Mouse (Mus musculus): ENCODE data around the gene Olfr370. TPM values are rescaled to one million over a fixed set of nuclear protein-coding genes. Genes with fewer than 3 reads are reported as not detected.
"Not testable (repeated sequence)": the region's sequence is repeated elsewhere in the genome, so short reads cannot be mapped to it uniquely, and the experiment has no call there.

Gene Olfr370
- polyA plus RNA-seq (2016; fragmentation: Nextera tagmentation; extraction: Ambion mirVana) = not detected in 2 replicates

DNA sequence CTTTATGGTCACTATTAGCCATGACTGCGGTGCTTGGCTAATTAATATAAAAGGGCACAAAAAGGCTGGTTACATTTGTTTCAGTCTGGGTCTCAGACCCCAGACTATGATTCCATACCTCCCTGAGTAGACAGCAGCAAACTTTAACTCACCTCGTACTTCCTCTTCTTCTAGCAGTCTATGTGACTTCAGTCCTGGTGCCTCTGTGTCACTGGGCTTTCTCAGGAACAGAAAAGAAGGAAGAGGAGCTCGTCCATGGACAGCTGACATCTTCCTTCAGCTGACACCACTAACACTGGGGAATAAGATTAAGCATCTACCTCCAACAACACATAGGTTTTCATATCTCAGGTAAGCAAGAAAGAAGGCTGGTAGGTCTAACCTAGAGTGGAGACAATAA lies at the start of gene Olfr370:
Gene Olfr370 (plus strand): TSS at position 45 of the 400 bp plus-strand sequence.
- no peaks in the 10 kb centered on the region for H3K36me3 ChIP-seq
- ATAC-seq (ENCODE audit: low FRiP score, low read depth) = no peak
- no peak within 1 kb of the TSS for H3K4me3 ChIP-seq
- no peak within 1 kb of the TSS for H3K9ac ChIP-seq (replicated peaks)
- no peak within 1 kb of the TSS for H3K27ac ChIP-seq (replicated peaks)
- no peaks in the 10 kb centered on the region for H3K4me1 ChIP-seq
- WGBS = 76% methylated on average over 3 of the region's 3 CpGs
- H3K9me3 ChIP-seq = no peaks in the 10 kb centered on the region
- H3K27me3 ChIP-seq = no peaks in the 10 kb centered on the region
- no peak within 1 kb of the TSS for H3K4me2 ChIP-seq (replicated peaks)

DNA sequence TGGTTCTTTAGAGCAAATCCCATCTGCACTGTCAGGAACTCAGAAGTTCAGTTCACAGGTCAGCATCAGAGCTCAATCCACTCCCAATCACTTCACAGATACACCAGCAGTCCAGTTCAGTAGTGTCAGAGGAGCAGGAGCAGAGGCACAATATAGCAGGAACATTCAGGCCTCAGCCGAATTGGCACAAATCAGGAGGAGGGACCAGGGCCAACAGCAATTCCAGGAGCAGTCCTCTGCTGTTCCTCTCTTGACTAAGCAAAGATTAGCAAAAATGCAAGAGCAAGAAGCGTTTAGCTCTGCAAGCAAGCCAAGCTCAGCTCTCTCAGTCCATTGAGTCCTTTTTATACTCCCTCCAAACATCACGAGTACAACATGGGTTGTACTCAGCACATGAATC lies 23.9 kb upstream of the Olfr370 start:
- Histone ChIP-seq H3K27me3 (no peaks in the 10 kb centered on the region), H3K4me2 (replicated peaks) (no peak overlapping the region), H3K4me3 (no peak overlapping the region), H3K27ac (replicated peaks) (no peak overlapping the region), H3K36me3 (no peaks in the 10 kb centered on the region), H3K4me1 (no peaks in the 10 kb centered on the region), H3K9me3 (peaks cover 6% of the 10 kb centered on the region; the same call in 1 of the 2 replicates), H3K9ac (replicated peaks) (no peak overlapping the region)
- no peak for ATAC-seq (ENCODE audit: low FRiP score, low read depth)
- 87% methylated on average over 3 of the region's 3 CpGs for WGBS

DNA sequence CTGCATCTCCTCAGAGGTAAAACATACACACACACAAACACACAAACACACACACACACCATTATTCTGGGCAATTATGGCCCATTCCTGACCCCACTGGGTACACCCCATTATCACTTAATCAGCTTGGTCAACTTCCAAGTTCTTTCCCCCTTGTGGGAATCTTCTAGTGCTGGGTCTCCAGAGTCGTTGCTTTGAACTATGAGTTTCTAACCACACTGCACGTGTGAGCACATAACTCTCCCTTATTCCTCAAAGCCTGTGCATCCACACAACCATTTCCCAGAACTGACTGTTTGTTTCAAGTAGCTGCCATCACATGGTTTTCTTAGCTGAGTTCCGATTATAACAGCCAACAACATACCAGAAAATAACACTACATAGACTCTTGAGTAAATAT lies 15.1 kb upstream of the Olfr370 start:
- H3K4me3 ChIP-seq = no peak overlapping the region
- no peaks in the 10 kb centered on the region for H3K36me3 ChIP-seq
- H3K4me1 ChIP-seq = no peaks in the 10 kb centered on the region
- H3K27ac ChIP-seq (replicated peaks) = no peak overlapping the region
- H3K9ac ChIP-seq (replicated peaks) = no peak overlapping the region
- no peaks in the 10 kb centered on the region for H3K27me3 ChIP-seq
- ATAC-seq (ENCODE audit: low FRiP score, low read depth) = no peak
- H3K4me2 ChIP-seq (replicated peaks) = no peak overlapping the region
- H3K9me3 ChIP-seq = no peaks in the 10 kb centered on the region
- 73% methylated on average over 3 of the region's 3 CpGs for WGBS

DNA sequence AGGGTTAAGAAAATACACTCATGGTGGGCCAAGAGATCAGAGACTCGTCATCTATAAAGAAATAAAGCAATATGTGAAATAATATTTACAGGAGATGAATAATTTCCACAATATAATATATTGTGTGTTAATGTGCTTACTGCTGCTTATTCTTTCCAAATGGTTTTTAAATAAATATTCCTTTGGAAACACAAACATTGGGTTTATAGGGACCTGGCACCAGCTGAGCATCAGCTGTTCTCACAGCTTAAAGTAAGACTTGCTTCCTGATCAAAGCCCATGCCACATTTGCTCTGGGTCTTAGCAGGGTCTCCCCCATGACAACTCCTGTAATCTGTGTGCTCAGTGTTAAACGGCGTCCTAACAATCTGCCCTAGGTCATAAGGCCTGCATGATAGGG lies 14.7 kb upstream of the Olfr370 start:
- WGBS = 74% methylated on average over 3 of the region's 3 CpGs
- ATAC-seq (ENCODE audit: low FRiP score, low read depth); H3K27me3 ChIP-seq: not testable (repeated sequence)

DNA sequence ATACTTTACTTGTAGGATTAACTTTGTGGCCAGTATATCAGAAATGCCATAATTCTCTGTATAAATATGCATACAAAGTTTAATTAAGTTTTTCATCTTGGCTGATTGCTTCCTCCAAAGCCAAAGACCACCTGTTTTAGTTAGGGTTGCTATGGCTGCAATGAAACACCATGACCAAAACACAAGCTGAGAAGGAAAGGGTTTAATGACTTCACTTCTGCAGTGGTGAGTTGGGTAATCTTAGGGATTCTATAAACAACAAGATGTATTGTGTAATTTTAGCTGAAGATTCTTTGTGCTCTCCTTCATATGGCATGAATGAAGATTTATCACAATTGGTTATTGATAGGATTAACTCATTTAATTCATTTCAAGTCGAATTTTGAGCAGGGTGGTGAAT lies 14.3 kb upstream of the Olfr370 start:
- H3K9me3 ChIP-seq = no peaks in the 10 kb centered on the region
- H3K9ac ChIP-seq (replicated peaks) = no peak overlapping the region
- no peak overlapping the region for H3K4me2 ChIP-seq (replicated peaks)
- H3K27ac ChIP-seq (replicated peaks) = no peak overlapping the region
- no peaks in the 10 kb centered on the region for H3K36me3 ChIP-seq
- no peaks in the 10 kb centered on the region for H3K27me3 ChIP-seq
- H3K4me3 ChIP-seq = no peak overlapping the region
- no peaks in the 10 kb centered on the region for H3K4me1 ChIP-seq
- ATAC-seq (ENCODE audit: low FRiP score, low read depth) = no peak
- 10% methylated on average over 1 of the region's 1 CpGs for WGBS

More for the DNA sequence above, 14.7 kb upstream of the Olfr370 start:
- not testable (repeated sequence) for H3K27ac ChIP-seq (replicated peaks); H3K4me1 ChIP-seq; H3K4me3 ChIP-seq; H3K9me3 ChIP-seq; H3K9ac ChIP-seq (replicated peaks); H3K4me2 ChIP-seq (replicated peaks); H3K36me3 ChIP-seq

DNA sequence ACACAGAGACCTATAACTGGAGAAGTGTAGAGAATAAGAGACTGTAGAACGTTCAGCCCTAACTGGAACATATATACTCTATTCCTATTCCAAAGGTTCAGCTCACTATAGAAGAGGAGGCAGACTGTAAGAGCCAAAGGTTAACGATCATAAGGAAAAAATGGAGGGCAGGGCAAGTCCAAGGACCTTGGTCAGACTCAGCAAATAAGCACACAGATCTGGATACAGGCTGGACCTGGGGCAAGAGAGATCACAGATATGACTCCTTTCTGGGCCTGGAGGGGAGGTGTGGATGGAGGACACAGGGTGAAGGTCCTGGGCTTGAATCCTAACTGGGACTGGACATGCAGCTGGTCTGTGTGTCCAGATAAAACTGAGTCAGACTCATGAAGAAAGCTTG lies 778 bp upstream of the Olfr370 start:
- Histone ChIP-seq H3K27ac (replicated peaks) (no peak overlapping the region), H3K4me3 (no peak overlapping the region), H3K4me1 (no peaks in the 10 kb centered on the region), H3K27me3 (no peaks in the 10 kb centered on the region), H3K9me3 (no peaks in the 10 kb centered on the region), H3K9ac (replicated peaks) (no peak overlapping the region), H3K36me3 (no peaks in the 10 kb centered on the region), H3K4me2 (replicated peaks) (no peak overlapping the region)
- no peak for ATAC-seq (ENCODE audit: low FRiP score, low read depth)
- WGBS = 85% methylated on average over 2 of the region's 2 CpGs

DNA sequence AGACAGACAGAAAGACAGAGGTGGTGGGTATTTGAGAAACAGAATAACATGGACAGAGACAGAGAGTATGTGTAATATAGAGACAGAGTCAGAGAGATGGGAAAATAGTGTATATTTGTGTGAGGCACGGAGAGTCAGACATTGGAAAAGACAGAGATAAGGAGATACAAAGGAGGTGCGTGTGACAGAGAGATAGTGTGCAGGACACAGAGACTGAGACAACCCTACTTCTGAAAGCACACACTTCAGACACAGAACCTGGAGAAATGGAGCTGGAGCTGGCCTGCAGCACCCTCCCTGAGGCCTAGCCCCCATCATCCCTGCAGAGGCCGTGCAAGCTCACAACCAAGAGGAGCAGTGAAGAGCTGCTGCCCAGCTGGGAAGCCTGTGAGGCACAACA lies 27.1 kb downstream of the Olfr370 start:
- no peak overlapping the region for H3K4me3 ChIP-seq
- ATAC-seq (ENCODE audit: low FRiP score, low read depth) = no peak
- H3K9ac ChIP-seq (replicated peaks) = no peak overlapping the region
- no peaks in the 10 kb centered on the region for H3K9me3 ChIP-seq
- no peak overlapping the region for H3K4me2 ChIP-seq (replicated peaks)
- no peaks in the 10 kb centered on the region for H3K27me3 ChIP-seq
- H3K36me3 ChIP-seq = no peaks in the 10 kb centered on the region
- no peak overlapping the region for H3K27ac ChIP-seq (replicated peaks)
- peaks cover 6% of the 10 kb centered on the region for H3K4me1 ChIP-seq
- WGBS = 87% methylated on average over 3 of the region's 3 CpGs

DNA sequence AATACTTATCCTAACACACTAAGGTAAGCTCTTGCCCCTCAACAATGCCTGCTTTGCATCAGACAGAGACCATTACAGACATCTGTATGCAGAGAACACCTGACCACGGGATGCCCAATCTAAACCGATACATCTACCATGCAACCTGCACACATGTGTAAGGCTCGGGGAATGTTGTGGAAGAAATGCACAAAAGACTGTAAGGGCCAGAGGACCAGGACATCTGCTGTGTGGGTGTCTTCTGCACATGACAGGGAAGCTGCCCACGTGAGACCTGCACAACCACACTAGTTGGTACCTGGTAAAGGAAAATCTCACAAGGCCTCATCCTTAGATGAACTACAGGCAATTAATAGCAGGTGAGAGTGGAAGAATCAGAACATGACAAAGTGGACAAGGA lies 27.7 kb downstream of the Olfr370 start:
- Histone ChIP-seq H3K4me3 (no peak overlapping the region), H3K9ac (replicated peaks) (no peak overlapping the region), H3K4me2 (replicated peaks) (no peak overlapping the region), H3K4me1 (peaks cover 11% of the 10 kb centered on the region), H3K27me3 (no peaks in the 10 kb centered on the region), H3K27ac (replicated peaks) (no peak overlapping the region), H3K9me3 (no peaks in the 10 kb centered on the region), H3K36me3 (no peaks in the 10 kb centered on the region)
- 77% methylated on average over 4 of the region's 4 CpGs for WGBS
- ATAC-seq (ENCODE audit: low FRiP score, low read depth) = no peak

DNA sequence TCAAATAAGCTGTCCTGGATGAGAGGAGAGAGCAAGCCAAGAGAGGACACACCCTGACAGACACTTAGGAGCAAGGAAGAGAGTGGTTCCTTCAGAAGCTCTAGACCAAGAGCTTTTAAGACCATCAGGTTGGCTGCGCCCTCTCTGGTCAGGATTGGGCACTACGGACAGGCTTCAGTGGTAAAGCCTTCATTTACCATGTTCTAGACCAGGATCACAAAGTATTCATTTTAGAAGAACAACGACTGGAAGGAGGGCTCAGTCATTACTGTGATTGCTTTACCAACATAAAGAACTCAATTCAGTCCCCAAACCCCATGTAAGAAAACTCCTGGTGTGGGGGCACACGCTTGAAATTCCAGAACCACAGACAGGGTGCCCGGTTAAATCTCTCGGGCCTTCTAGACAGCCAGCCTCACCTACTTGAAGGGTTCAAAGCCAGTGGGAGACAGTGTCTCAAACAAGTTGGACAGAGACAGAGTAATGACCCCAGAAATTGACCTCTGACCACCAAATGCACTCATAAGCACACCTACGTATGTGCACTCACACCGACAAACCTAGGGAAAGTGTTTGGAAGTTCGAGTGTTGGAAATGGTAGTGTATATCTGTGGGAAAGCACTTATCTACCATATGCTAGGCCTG lies 30.3 kb downstream of the Olfr370 start:
- Histone ChIP-seq H3K27me3 (no peaks in the 10 kb centered on the region), H3K4me2 (replicated peaks) (no peak overlapping the region), H3K9me3 (no peaks in the 10 kb centered on the region), H3K4me1 (peaks cover 18% of the 10 kb centered on the region), H3K27ac (replicated peaks) (no peak overlapping the region), H3K9ac (replicated peaks) (no peak overlapping the region), H3K4me3 (no peak overlapping the region), H3K36me3 (peaks cover 17% of the 10 kb centered on the region)
- ATAC-seq (ENCODE audit: low FRiP score, low read depth) = no peak; the same call in 1 of the 2 replicates
- 79% methylated on average over 9 of the region's 9 CpGs for WGBS

DNA sequence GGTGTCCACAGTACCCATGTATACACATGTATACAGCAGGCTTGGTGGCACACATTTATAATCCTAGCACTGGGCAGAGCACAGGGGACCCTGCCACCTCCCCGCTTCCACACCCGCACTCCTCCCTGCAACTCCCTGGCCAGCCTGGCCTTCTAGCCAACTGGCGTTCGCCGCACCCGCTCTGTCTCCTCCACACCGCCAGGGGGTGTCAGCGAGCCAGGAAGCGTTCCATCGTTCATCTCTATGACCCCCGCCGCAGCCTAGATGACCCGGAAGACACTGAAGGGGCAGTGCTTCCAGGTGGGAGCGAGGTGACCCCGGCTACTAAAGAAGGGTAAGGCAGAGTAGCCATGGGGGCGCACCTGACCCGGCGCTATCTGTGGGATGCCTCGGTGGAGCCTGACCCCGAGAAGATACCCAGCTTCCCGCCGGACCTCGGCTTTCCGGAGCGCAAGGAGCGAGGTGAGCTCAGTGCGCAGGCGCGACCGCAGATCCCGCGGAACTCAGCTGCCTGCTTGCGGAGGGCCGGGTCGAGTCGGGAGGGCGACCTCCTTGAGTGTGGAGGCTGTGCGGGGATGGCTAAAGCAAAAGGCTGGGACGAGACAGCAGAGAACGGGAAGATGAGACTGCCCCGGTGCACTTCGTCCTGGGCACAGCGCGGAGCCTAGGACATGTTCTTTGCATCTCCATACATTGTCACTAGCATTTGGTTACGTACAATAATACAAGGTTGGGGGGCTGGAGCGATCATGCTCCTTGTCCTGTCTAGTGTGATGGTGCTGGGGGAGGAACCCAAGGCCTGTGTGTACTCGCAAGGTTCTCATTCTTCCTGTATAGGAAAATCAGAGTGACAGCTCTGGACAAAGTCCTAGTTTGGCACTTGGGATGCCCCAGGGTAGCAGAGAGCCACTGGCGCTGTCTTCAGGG lies 31.2 kb downstream of the Olfr370 start, which contains the start of gene Ndufb7:
Gene Ndufb7 (plus strand): TSS at position 203 of the 927 bp plus-strand sequence.
- H3K9me3 ChIP-seq = no peaks in the 10 kb centered on the region
- peak within 1 kb of the TSS; percentile 78 for H3K27ac ChIP-seq (replicated peaks)
- H3K4me2 ChIP-seq (replicated peaks) = peak within 1 kb of the TSS; percentile 78
- peak; percentile 91 for ATAC-seq (ENCODE audit: low FRiP score, low read depth)
- H3K9ac ChIP-seq (replicated peaks) = peak within 1 kb of the TSS; percentile 88
- H3K36me3 ChIP-seq = peaks cover 26% of the 10 kb centered on the region
- H3K27me3 ChIP-seq = no peaks in the 10 kb centered on the region
- peak within 1 kb of the TSS; percentile 75 for H3K4me3 ChIP-seq
- WGBS = 1% methylated on average over 48 of the region's 48 CpGs
- peaks cover 18% of the 10 kb centered on the region for H3K4me1 ChIP-seq

DNA sequence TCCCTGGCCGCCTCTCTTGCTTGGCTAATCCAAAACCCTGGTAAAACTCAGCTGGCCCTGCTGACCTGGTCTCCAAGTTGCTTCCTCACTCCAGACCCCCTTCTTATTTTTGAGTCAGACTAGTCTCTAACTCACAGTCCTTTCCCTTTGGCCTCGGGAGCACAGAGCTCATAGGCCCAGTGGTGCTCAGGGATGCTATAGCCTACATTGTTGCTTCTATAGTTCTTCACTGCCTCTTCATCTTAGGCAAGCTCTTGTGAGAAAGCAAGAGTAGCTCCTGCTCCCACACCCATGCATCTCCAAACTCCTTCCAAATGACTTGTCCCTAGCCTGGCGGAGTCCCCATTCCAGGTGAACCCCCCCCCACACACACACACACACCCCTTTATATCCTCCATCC lies 32.1 kb downstream of the Olfr370 start:
- H3K36me3 ChIP-seq = peaks cover 36% of the 10 kb centered on the region
- no peaks in the 10 kb centered on the region for H3K27me3 ChIP-seq
- H3K9me3 ChIP-seq = no peaks in the 10 kb centered on the region
- H3K9ac ChIP-seq (replicated peaks) = peak overlapping the region; percentile 88
- 44% methylated on average over 3 of the region's 3 CpGs for WGBS
- H3K4me1 ChIP-seq = peaks cover 18% of the 10 kb centered on the region
- peak overlapping the region; percentile 75 for H3K4me3 ChIP-seq
- no peak overlapping the region for H3K27ac ChIP-seq (replicated peaks)
- no peak for ATAC-seq (ENCODE audit: low FRiP score, low read depth)
- H3K4me2 ChIP-seq (replicated peaks) = peak overlapping the region; percentile 78

DNA sequence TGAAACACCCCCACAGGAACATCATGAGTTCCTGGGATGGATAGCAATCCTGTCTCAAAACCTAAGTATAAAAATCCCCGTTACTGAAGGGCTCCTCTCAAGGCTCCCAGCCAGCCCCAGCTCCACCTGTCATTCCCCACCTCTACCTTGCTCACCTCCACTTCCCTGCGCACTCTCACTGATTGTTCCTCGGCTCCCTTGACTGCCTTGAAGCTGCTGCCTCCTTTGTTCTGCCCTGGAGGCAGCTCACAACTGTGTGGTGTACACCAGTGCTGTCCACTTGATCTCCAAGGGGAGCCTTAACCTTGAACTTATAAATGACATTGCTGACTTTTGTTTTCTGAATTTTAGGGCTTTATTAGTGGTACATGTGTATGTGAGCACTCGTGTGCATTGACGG lies 32.5 kb downstream of the Olfr370 start:
- Histone ChIP-seq H3K9me3 (no peaks in the 10 kb centered on the region), H3K36me3 (peaks cover 40% of the 10 kb centered on the region), H3K27me3 (no peaks in the 10 kb centered on the region), H3K4me1 (peaks cover 18% of the 10 kb centered on the region), H3K27ac (replicated peaks) (no peak overlapping the region), H3K4me2 (replicated peaks) (peak overlapping the region; percentile 78; the same call in 1 of the 2 replicates), H3K9ac (replicated peaks) (peak overlapping the region; percentile 88; the same call in 1 of the 2 replicates), H3K4me3 (peak overlapping the region; percentile 75; the same call in 1 of the 2 replicates)
- WGBS = 75% methylated on average over 5 of the region's 5 CpGs
- no peak for ATAC-seq (ENCODE audit: low FRiP score, low read depth)
